Mouse (Mus musculus) yolk sac, embryonic 10.5 days (tissue): ENCODE results near the gene Zbtb20.
A peak's percentile ranks its signal among the peaks of the same experiment; 100 is the strongest.

Experiments used
- DNase-seq: peaks from one replicate; pipeline ENCODE4 v3.0.0-alpha.2; 2017; ENCODE audit warnings: low spot score

Gene Zbtb20

GRCm38 (mm10) chr16:43217336-43218006, 341.8 kb downstream of the Zbtb20 start:
- DNase-seq, result no peak

- DNase-seq, result no peak
Observed at GRCm38 (mm10) chr16:43219367-43219766, 343.7 kb downstream of the Zbtb20 start.

- DNase-seq, result no peak
Observed at GRCm38 (mm10) chr16:43221313-43221712, 345.6 kb downstream of the Zbtb20 start.

- DNase-seq, result no peak
Observed at GRCm38 (mm10) chr16:43230253-43230652, 354.6 kb downstream of the Zbtb20 start.

GRCm38 (mm10) chr16:43234249-43234648, 358.6 kb downstream of the Zbtb20 start:
- DNase-seq, result no peak

GRCm38 (mm10) chr16:43235317-43235716, 359.6 kb downstream of the Zbtb20 start:
- no peak for DNase-seq

- DNase-seq, result no peak
Observed at GRCm38 (mm10) chr16:43235721-43236159, 360.1 kb downstream of the Zbtb20 start.

GRCm38 (mm10) chr16:43237551-43237950, 361.9 kb downstream of the Zbtb20 start:
- no peak for DNase-seq

GRCm38 (mm10) chr16:43247026-43247425, 371.3 kb downstream of the Zbtb20 start:
- no peak for DNase-seq

GRCm38 (mm10) chr16:43253077-43253476, 377.4 kb downstream of the Zbtb20 start:
- DNase-seq, result no peak

- no peak for DNase-seq
Observed at GRCm38 (mm10) chr16:43253746-43254145, 378.1 kb downstream of the Zbtb20 start.

GRCm38 (mm10) chr16:43256191-43256899, 380.7 kb downstream of the Zbtb20 start:
- no peak for DNase-seq

GRCm38 (mm10) chr16:43256900-43257281, 381.2 kb downstream of the Zbtb20 start:
- no peak for DNase-seq

- DNase-seq, result no peak
Observed at GRCm38 (mm10) chr16:43259466-43259865, 383.8 kb downstream of the Zbtb20 start.

- no peak for DNase-seq
Observed at GRCm38 (mm10) chr16:43260862-43261261, 385.2 kb downstream of the Zbtb20 start.

GRCm38 (mm10) chr16:43274057-43274595, 398.4 kb downstream of the Zbtb20 start:
- DNase-seq, result no peak

- no peak for DNase-seq
Observed at GRCm38 (mm10) chr16:43276764-43277163, 401.1 kb downstream of the Zbtb20 start.

- no peak for DNase-seq
Observed at GRCm38 (mm10) chr16:43286319-43286718, 410.6 kb downstream of the Zbtb20 start.

- peak; percentile 9 for DNase-seq
Observed at GRCm38 (mm10) chr16:43286783-43287383, 411.2 kb downstream of the Zbtb20 start.

GRCm38 (mm10) chr16:43291423-43291822, 415.7 kb downstream of the Zbtb20 start:
- DNase-seq, result no peak

GRCm38 (mm10) chr16:43297953-43298596, 422.4 kb downstream of the Zbtb20 start:
- DNase-seq, result no peak

- DNase-seq, result no peak
Observed at GRCm38 (mm10) chr16:43300420-43300819, 424.7 kb downstream of the Zbtb20 start.
